Mouse (Mus musculus) cerebellum, adult 2 months (tissue): ENCODE data around the gene Lrrfip2.

Experiments used
- CTCF ChIP-seq: fragments of 200-500 bp; IDR thresholded peaks from 2 replicates; pipeline ENCODE4 v1.5.1; 2011; ENCODE audit warnings: low read depth, mild to moderate bottlenecking, control low read depth, low read length, moderate library complexity, borderline replicate concordance; ENCODE audit not compliant: insufficient read depth
- POLR2A ChIP-seq: fragments of 200-500 bp; IDR thresholded peaks from 2 replicates; pipeline ENCODE4 v1.6.1; 2011; ENCODE audit warnings: low read length, control low read depth, borderline replicate concordance; ENCODE audit not compliant: insufficient read depth

DNA sequence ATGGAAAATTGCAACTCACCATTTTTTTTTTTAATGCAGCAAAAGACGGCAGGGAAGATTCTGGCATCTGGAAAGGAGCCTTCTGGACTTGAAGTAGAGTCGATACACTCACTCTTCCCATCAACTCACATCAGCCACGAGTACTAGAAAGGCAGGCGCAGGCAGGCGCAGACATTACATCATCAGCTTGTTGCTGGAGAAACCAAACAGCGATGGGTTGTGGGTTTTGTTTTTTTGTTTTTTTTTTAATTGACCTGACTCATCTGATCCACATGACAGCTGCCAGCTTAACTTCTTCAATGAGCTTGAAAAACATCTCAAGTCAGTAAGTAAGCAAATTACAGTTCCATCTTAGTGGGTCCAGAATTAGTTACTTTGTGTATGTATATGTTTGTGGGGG lies 31.3 kb upstream of the Lrrfip2 start:
- no peak for TF ChIP-seq CTCF
- TF ChIP-seq POLR2A, result no peak
